Mouse (Mus musculus) spleen, postnatal 4 days (tissue): ENCODE measurements at regions not wholly inside any gene's neighbourhood (a gene's known extent, or its start where the extent isn't known, plus 50 kb on each side); places are given as distances from the start of the nearest gene placed in this dataset.

Source experiments
- DNase-seq, 2 experiments: peaks; one replicate each; pipeline ENCODE4 v3.0.0; 2022; ENCODE audit warnings: low spot score in 2 of 2

- DNase-seq, result no peak
Measured at GRCm38 (mm10) chr1:184606541-184606940, 125.9 kb downstream of the Hlx start.

- DNase-seq, result no peak
Measured at GRCm38 (mm10) chr1:184605666-184606065, 126.8 kb downstream of the Hlx start.

GRCm38 (mm10) chr1:184603136-184603535, 129.3 kb downstream of the Hlx start:
- DNase-seq, result no peak

GRCm38 (mm10) chr1:184595449-184595848, 137.0 kb downstream of the Hlx start:
- no peak for DNase-seq

- DNase-seq, result no peak
Measured at GRCm38 (mm10) chr1:184590634-184591033, 141.8 kb downstream of the Hlx start.

GRCm38 (mm10) chr1:184589277-184589676, 143.1 kb downstream of the Hlx start:
- DNase-seq, result no peak

GRCm38 (mm10) chr1:184584505-184584874, 147.9 kb downstream of the Hlx start:
- DNase-seq, result no peak

- DNase-seq, result no peak
Measured at GRCm38 (mm10) chr1:184583751-184584504, 148.5 kb downstream of the Hlx start.

- DNase-seq, result no peak
Measured at GRCm38 (mm10) chr1:184579475-184579874, 152.9 kb downstream of the Hlx start.

- DNase-seq, result no peak
Measured at GRCm38 (mm10) chr1:184576527-184576926, 155.9 kb downstream of the Hlx start.

- no peak for DNase-seq
Measured at GRCm38 (mm10) chr1:184573325-184573724, 159.1 kb downstream of the Hlx start.

- no peak for DNase-seq
Measured at GRCm38 (mm10) chr1:184570681-184571080, 161.7 kb downstream of the Hlx start.

- DNase-seq, result no peak
Measured at GRCm38 (mm10) chr1:184562926-184563325, 169.5 kb downstream of the Hlx start.

GRCm38 (mm10) chr1:184562239-184562638, 170.2 kb downstream of the Hlx start:
- DNase-seq, result no peak

- DNase-seq, result no peak
Measured at GRCm38 (mm10) chr1:184559543-184559942, 172.9 kb downstream of the Hlx start.

GRCm38 (mm10) chr1:184553791-184554190, 178.6 kb downstream of the Hlx start:
- DNase-seq, result no peak

- DNase-seq, result no peak
Measured at GRCm38 (mm10) chr1:184550491-184550890, 181.9 kb downstream of the Hlx start.

- no peak for DNase-seq
Measured at GRCm38 (mm10) chr1:184547650-184548235, 184.7 kb downstream of the Hlx start.

GRCm38 (mm10) chr1:184546140-184546661, 186.2 kb downstream of the Hlx start:
- no peak for DNase-seq

- no peak for DNase-seq
Measured at GRCm38 (mm10) chr1:184545111-184545510, 187.3 kb downstream of the Hlx start.

GRCm38 (mm10) chr1:184542321-184543115, 189.9 kb downstream of the Hlx start:
- DNase-seq, result no peak

- DNase-seq, result no peak
Measured at GRCm38 (mm10) chr1:184539818-184540217, 192.6 kb downstream of the Hlx start.
